Mouse (Mus musculus): Measurements from ENCODE around the gene Ckmt1.

GRCm38 (mm10) chr2:121316278-121316677, 41.2 kb upstream of the Ckmt1 start:
- TF ChIP-seq CTCF (IDR thresholded peaks at IDR 0.05; ENCODE audit: low read depth) (no peak), EP300 (IDR thresholded peaks at IDR 0.05; ENCODE audit: low read depth) (no peak)

Data from liver, postnatal 0 days (tissue).